Mouse (Mus musculus): ENCODE measurements at regions not wholly inside any gene's neighbourhood (a gene's known extent, or its start where the extent isn't known, plus 50 kb on each side); places are given as distances from the start of the nearest gene placed in this dataset.

DNA sequence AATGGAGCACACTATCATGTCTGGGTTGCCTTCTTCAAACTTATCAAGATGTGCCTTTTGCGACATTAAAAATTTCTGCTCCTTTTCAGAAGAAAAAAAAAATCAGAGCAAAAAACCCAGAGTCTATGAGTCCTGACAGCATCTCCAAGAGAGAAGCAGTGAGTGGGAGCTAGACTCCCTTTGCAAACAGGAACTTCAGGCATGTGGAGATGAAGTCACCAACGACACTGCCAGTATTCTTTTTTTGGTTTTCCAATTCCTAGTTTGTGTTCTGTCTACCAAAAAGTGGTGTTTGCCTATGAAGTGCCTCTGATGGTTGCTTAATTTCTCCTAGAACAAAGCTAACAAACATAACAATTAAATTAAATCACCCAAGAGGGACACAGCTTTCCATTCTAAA lies 457.2 kb upstream of the Nr2f1 start:
- TF ChIP-seq CTCF (IDR thresholded peaks at IDR 0.05; ENCODE audit: borderline replicate concordance, insufficient read depth, low read length) (no peak), POLR2A (IDR thresholded peaks at IDR 0.05; ENCODE audit: low read depth, low read length) (no peak)

All from embryonic fibroblast, embryonic 13.5 days (primary cell).